18 mouse cellular contexts compared by ENCODE assay signal in genomic region chr6:55356017-55356703, GRCm38 (mm10). TPM values are rescaled to one million over a fixed set of nuclear protein-coding genes. Genes with fewer than 3 reads are reported as not detected.
DNase-seq lines count a peak whose midpoint lies in the region; ATAC-seq lines count a peak whose summit lies in the region.
"Had no signal": no experiment of that assay in that cellular context is flagged by ENCODE, and none has a peak within 500 bp of the region (broad histone marks: within the 10 kb centered on the region; RNA-seq: fewer than 3 reads in every experiment).

No protein-coding gene starts in this region.

- ATAC-seq in lung, embryonic 15.5 days (ENCODE audit: borderline replicate concordance, extremely low read depth, low FRiP score, low TSS enrichment): no peak
- peak; percentile 32; the same call in 1 of the 2 replicates for ATAC-seq in liver, embryonic 15.5 days (ENCODE audit: insufficient read depth)

- H3K27me3 ChIP-seq in lung, embryonic 15.5 days: no peaks in the 10 kb centered on the region
- H3K27me3 ChIP-seq in heart, embryonic 10.5 days (ENCODE audit: insufficient read depth, poor library complexity, severe bottlenecking): peaks cover 30% of the 10 kb centered on the region
- no peaks in the 10 kb centered on the region for H3K27me3 ChIP-seq in liver, embryonic 15.5 days
- H3K27me3 ChIP-seq in hindbrain, embryonic 10.5 days (ENCODE audit: insufficient read depth, poor library complexity, severe bottlenecking): no peaks in the 10 kb centered on the region
- H3K27me3 ChIP-seq: embryonic facial prominence, embryonic 15.5 days; hindbrain, embryonic 15.5 days; kidney, embryonic 15.5 days had no signal

- no peaks in the 10 kb centered on the region for H3K9me3 ChIP-seq in lung, embryonic 15.5 days
- H3K9me3 ChIP-seq in heart, embryonic 10.5 days: no peaks in the 10 kb centered on the region
- no peaks in the 10 kb centered on the region for H3K9me3 ChIP-seq in liver, embryonic 15.5 days (replicated peaks)
- no peaks in the 10 kb centered on the region for H3K9me3 ChIP-seq in hindbrain, embryonic 10.5 days
- H3K9me3 ChIP-seq: embryonic facial prominence, embryonic 15.5 days; hindbrain, embryonic 15.5 days; kidney, embryonic 15.5 days; limb, embryonic 10.5 days had no signal

- WGBS in lung, embryonic 15.5 days: 18% methylated on average over 5 of the region's 5 CpGs
- 23% methylated on average over 5 of the region's 5 CpGs for WGBS in heart, embryonic 10.5 days
- WGBS in liver, embryonic 15.5 days (ENCODE audit: insufficient replicate concordance): 9% methylated on average over 5 of the region's 5 CpGs
- WGBS in hindbrain, embryonic 10.5 days: 76% methylated on average over 5 of the region's 5 CpGs

- no peak overlapping the region for H3K4me3 ChIP-seq in lung, embryonic 15.5 days
- H3K4me3 ChIP-seq in brown adipose tissue, adult 24 weeks (ENCODE audit: insufficient read depth, low read depth, low read length): no peak overlapping the region
- no peak overlapping the region for H3K4me3 ChIP-seq in heart, embryonic 10.5 days
- no peak overlapping the region for H3K4me3 ChIP-seq in liver, embryonic 15.5 days (replicated peaks)
- H3K4me3 ChIP-seq in hindbrain, embryonic 10.5 days: no peak overlapping the region
- H3K4me3 ChIP-seq: embryonic facial prominence, embryonic 15.5 days; hindbrain, embryonic 15.5 days; kidney, embryonic 15.5 days; limb, embryonic 10.5 days; myocyte had no signal

- H3K27ac ChIP-seq in lung, embryonic 15.5 days: peak overlapping the region; percentile 39; the same call in 1 of the 2 replicates
- H3K27ac ChIP-seq in brown adipose tissue, adult 24 weeks (replicated peaks; ENCODE audit: low read depth, low read length): peak overlapping the region; percentile 92
- no peak overlapping the region for H3K27ac ChIP-seq in heart, embryonic 10.5 days
- H3K27ac ChIP-seq in liver, embryonic 15.5 days (replicated peaks): peak overlapping the region; percentile 78
- no peak overlapping the region for H3K27ac ChIP-seq in hindbrain, embryonic 10.5 days
- H3K27ac ChIP-seq: embryonic facial prominence, embryonic 15.5 days; hindbrain, embryonic 15.5 days; limb, embryonic 10.5 days had no signal

- H3K4me1 ChIP-seq in lung, embryonic 15.5 days: peaks cover 38% of the 10 kb centered on the region
- peaks cover 14% of the 10 kb centered on the region; the same call in 1 of the 2 replicates for H3K4me1 ChIP-seq in brown adipose tissue, adult 24 weeks (ENCODE audit: control insufficient read depth, insufficient read depth, insufficient read length, low read length)
- H3K4me1 ChIP-seq in heart, embryonic 10.5 days: peaks cover 12% of the 10 kb centered on the region
- peaks cover 68% of the 10 kb centered on the region for H3K4me1 ChIP-seq in liver, embryonic 15.5 days (replicated peaks)
- peaks cover 17% of the 10 kb centered on the region for H3K4me1 ChIP-seq in hindbrain, embryonic 10.5 days (replicated peaks)
- H3K4me1 ChIP-seq: limb, embryonic 10.5 days had no signal

- no peak overlapping the region for H3K9ac ChIP-seq in lung, embryonic 15.5 days
- H3K9ac ChIP-seq in liver, embryonic 15.5 days: peak overlapping the region; percentile 7; the same call in 1 of the 2 replicates
- H3K9ac ChIP-seq: embryonic facial prominence, embryonic 15.5 days; hindbrain, embryonic 15.5 days; kidney, embryonic 15.5 days had no signal

- DNase-seq in lung, postnatal 14 days: no peak
- DNase-seq in heart, embryonic 10.5 days (ENCODE audit: low spot score): peak; percentile 72
- no peak for DNase-seq in hindbrain, embryonic 10.5 days (ENCODE audit: low spot score)
- DNase-seq in ovary, postnatal 36 days (ENCODE audit: low spot score): no peak
- DNase-seq in adrenal gland, postnatal 4 days (ENCODE audit: low spot score in 2 of 2): no peak
- DNase-seq: layer of hippocampus, adult 9-11 months; right cerebral cortex, postnatal 4 days had no signal

- H3K36me3 ChIP-seq in lung, embryonic 15.5 days: no peaks in the 10 kb centered on the region
- no peaks in the 10 kb centered on the region for H3K36me3 ChIP-seq in heart, embryonic 10.5 days
- H3K36me3 ChIP-seq in liver, embryonic 15.5 days (replicated peaks): no peaks in the 10 kb centered on the region
- H3K36me3 ChIP-seq in hindbrain, embryonic 10.5 days: no peaks in the 10 kb centered on the region
- H3K36me3 ChIP-seq: embryonic facial prominence, embryonic 15.5 days; hindbrain, embryonic 15.5 days; kidney, embryonic 15.5 days; limb, embryonic 10.5 days had no signal

- no peak overlapping the region for H3K4me2 ChIP-seq in lung, embryonic 15.5 days
- H3K4me2 ChIP-seq in liver, embryonic 15.5 days: peak overlapping the region; percentile 4; the same call in 1 of the 2 replicates
- H3K4me2 ChIP-seq: embryonic facial prominence, embryonic 15.5 days; hindbrain, embryonic 15.5 days; kidney, embryonic 15.5 days had no signal

RNA-seq across cellular contexts. Expression of gene Aqp1, which starts 19.9 kb away (rescaled TPM):
- polyA plus RNA-seq in lung, embryonic 15.5 days (2015; fragmentation: Nextera tagmentation; extraction: Ambion mirVana): 48.8 and 57.9 TPM in 2 replicates
- 63.6 and 153 TPM in 2 replicates for polyA plus RNA-seq in brown adipose tissue, adult 24 weeks (2012; ENCODE audit: insufficient read depth, insufficient read length, missing spikeins)
- 5.1 and 8.3 TPM in 2 replicates for polyA plus RNA-seq in heart, embryonic 10.5 days (2016; fragmentation: Nextera tagmentation; extraction: Ambion mirVana)
- polyA plus RNA-seq in liver, embryonic 15.5 days (2015; fragmentation: Nextera tagmentation; extraction: Ambion mirVana): 75.8 and 85.1 TPM in 2 replicates
- 0.60 and 2.3 TPM in 2 replicates for polyA plus RNA-seq in hindbrain, embryonic 10.5 days (2016; fragmentation: Nextera tagmentation; extraction: Ambion mirVana)
- 10 to 100 TPM; 71.4 to 78.1 TPM for total RNA-seq in adrenal gland, postnatal 4 days (2021)
- total RNA-seq: CH12.LX had no signal

RNA-seq across cellular contexts. Expression of gene Ghrhr, which starts 19.9 kb away (rescaled TPM):
- polyA plus RNA-seq in lung, embryonic 15.5 days (2015; fragmentation: Nextera tagmentation; extraction: Ambion mirVana): 0.09 and 0.10 TPM in 2 replicates
- polyA plus RNA-seq in brown adipose tissue, adult 24 weeks (2012; ENCODE audit: insufficient read depth, insufficient read length, missing spikeins): not detected in 2 replicates
- polyA plus RNA-seq in heart, embryonic 10.5 days (2016; fragmentation: Nextera tagmentation; extraction: Ambion mirVana): not detected in 2 replicates
- polyA plus RNA-seq in liver, embryonic 15.5 days (2015; fragmentation: Nextera tagmentation; extraction: Ambion mirVana): 0.08 TPM in 1 of 2 replicates, not detected in the other
- not detected in 2 replicates for polyA plus RNA-seq in hindbrain, embryonic 10.5 days (2016; fragmentation: Nextera tagmentation; extraction: Ambion mirVana)
- total RNA-seq in adrenal gland, postnatal 4 days (2021): not detected
- total RNA-seq: adrenal gland, adult 18-20 months; CH12.LX; heart, adult 18-20 months had no signal
- polyA plus RNA-seq: embryonic facial prominence, embryonic 15.5 days; hindbrain, embryonic 15.5 days; limb, embryonic 10.5 days; myocyte had no signal

Comparison
In these comparisons a context has a peak if more than half of its experiments do, and no peak if none do; other contexts are left out.
1. H3K27ac ChIP-seq: peak in lung, embryonic 15.5 days (single experiment), brown adipose tissue, adult 24 weeks (single experiment) and liver, embryonic 15.5 days (single experiment); none in heart, embryonic 10.5 days (single experiment) and hindbrain, embryonic 10.5 days (single experiment).